Mouse (Mus musculus) G1E (cell line): Measurements from ENCODE around the gene Rnf222.

Source experiments
- CTCF ChIP-seq: IDR thresholded peaks from 2 replicates; pipeline ENCODE4 v1.5.1; 2012; ENCODE audit warnings: low read depth, low read length, inconsistent platforms, mixed read lengths
- GATA2 ChIP-seq: IDR thresholded peaks from 2 replicates; pipeline ENCODE4 v1.6.1; 2012; ENCODE audit warnings: low read depth, low read length, inconsistent platforms, borderline replicate concordance

DNA sequence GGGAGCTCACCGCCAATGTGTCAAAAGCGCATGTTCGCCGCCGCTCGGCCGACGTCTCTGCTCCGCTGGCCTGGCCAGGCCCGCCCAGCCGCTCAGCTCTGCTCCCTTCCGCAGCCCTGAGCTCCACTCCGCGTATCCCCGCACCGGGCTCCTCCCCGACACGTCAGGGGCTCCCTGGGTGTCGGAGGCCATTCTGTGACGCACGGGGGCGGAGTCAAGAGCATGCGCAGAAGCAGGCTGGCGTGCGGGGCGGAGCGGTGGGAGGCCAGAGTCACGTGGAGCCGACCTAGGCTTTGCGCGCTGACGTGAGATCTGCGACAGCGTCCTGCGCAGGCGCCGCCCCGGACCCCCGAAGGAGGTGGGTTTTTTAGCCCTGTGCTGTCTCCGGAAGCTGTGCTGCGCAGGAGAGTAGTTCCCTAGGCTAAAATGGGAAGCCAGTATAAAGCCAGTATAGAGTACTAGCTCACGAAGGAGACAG is 35.4 kb upstream of the Rnf222 start:
- TF ChIP-seq CTCF (no peak), GATA2 (no peak)
